Mouse (Mus musculus) midbrain, embryonic 16.5 days (tissue): ENCODE measurements around the gene Elovl5. TPM values are rescaled to one million over a fixed set of nuclear protein-coding genes. Genes with fewer than 3 reads are reported as not detected.
A peak's percentile ranks its signal among the peaks of the same experiment; 100 is the strongest.

Source experiments
- ATAC-seq: fragments of 200-750 bp; cut with Nextera tagmentation; 2 replicates; pipeline ENCODE4 v1.8.0; 2017; ENCODE audit warnings: moderate TSS enrichment
- H3K27ac ChIP-seq: fragments of 300-500 bp; sonication (generic); 2 replicates; pipeline ENCODE4 v1.5.1; 2014; ENCODE audit warnings: mild to moderate bottlenecking, low read length, mixed read lengths
- H3K27me3 ChIP-seq: fragments of 300-500 bp; sonication (generic); 2 replicates; pipeline ENCODE4 v1.6.1; 2014; ENCODE audit warnings: low read depth, low read length, mixed read lengths; ENCODE audit not compliant: control insufficient read depth, insufficient read depth
- H3K36me3 ChIP-seq: fragments of 300-500 bp; sonication (generic); 2 replicates; pipeline ENCODE4 v1.6.1; 2014; ENCODE audit warnings: mild to moderate bottlenecking, low read length, moderate library complexity, mixed read lengths; ENCODE audit not compliant: control insufficient read depth, insufficient read depth
- H3K4me1 ChIP-seq: fragments of 300-500 bp; sonication (generic); 2 replicates; pipeline ENCODE4 v1.6.1; 2014; ENCODE audit warnings: mild to moderate bottlenecking, low read length, mixed read lengths; ENCODE audit not compliant: control insufficient read depth, insufficient read depth
- H3K4me2 ChIP-seq: fragments of 300-500 bp; sonication (generic); 2 replicates; pipeline ENCODE4 v1.6.1; 2014; ENCODE audit warnings: mild to moderate bottlenecking, low read length, mixed read lengths
- H3K4me3 ChIP-seq: fragments of 300-500 bp; sonication (generic); 2 replicates; pipeline ENCODE4 v1.5.1; 2014; ENCODE audit warnings: low read depth, mild to moderate bottlenecking, low read length, moderate library complexity, mixed read lengths
- H3K9ac ChIP-seq: fragments of 300-500 bp; sonication (generic); 2 replicates; pipeline ENCODE4 v1.6.1; 2014; ENCODE audit warnings: low read depth, low read length, mixed read lengths
- H3K9me3 ChIP-seq: fragments of 300-500 bp; sonication (generic); replicated peaks from 2 replicates; pipeline ENCODE4 v1.6.1; 2014; ENCODE audit warnings: mild to moderate bottlenecking, low read length, mixed read lengths; ENCODE audit not compliant: control insufficient read depth, poor library complexity, severe bottlenecking
- WGBS: fragments of 180-500 bp; shearing (Covaris S2); extraction: QIAGEN DNeasy Blood & Tissue Kit; methylation state at CpG from one replicate; pipeline ENCODE4 v1.1.7; 2014; 5-methylcytosine and 5-hydroxymethylcytosine counted together
- polyA plus RNA-seq: library from polyadenylated mRNA; unstranded; fragments of >200 nt; fragmentation: Nextera tagmentation; extraction: Ambion mirVana; gene quantifications from 2 replicates; pipeline ENCODE4 v1.2.1, GENCODE M21; 2015

The Elovl5 gene
- 66.4 and 67.4 TPM in 2 replicates for polyA plus RNA-seq

- peak; percentile 96 for ATAC-seq
- H3K36me3 ChIP-seq, result no peaks in the 10 kb centered on the region
- H3K9me3 ChIP-seq, result no peaks in the 10 kb centered on the region
- H3K4me2 ChIP-seq, result peak within 1 kb of the TSS; percentile 97
- peak within 1 kb of the TSS; percentile 96 for H3K4me3 ChIP-seq
- H3K27me3 ChIP-seq, result no peaks in the 10 kb centered on the region
- WGBS, result under 1% methylated on average over 42 of the region's 42 CpGs
- peak within 1 kb of the TSS; percentile 90 for H3K9ac ChIP-seq
- H3K27ac ChIP-seq, result peak within 1 kb of the TSS; percentile 95
- H3K4me1 ChIP-seq, result peaks cover 17% of the 10 kb centered on the region
Measured at GRCm38 (mm10) chr9:77917074-77917621, at the start of gene Elovl5. TSS of gene Elovl5 (plus strand) at chr9:77917364.

GRCm38 (mm10) chr9:77891501-77891900 is 25.7 kb upstream of the Elovl5 start:
- Histone ChIP-seq H3K36me3 (no peaks in the 10 kb centered on the region), H3K27ac (no peak overlapping the region), H3K4me3 (no peak overlapping the region), H3K4me2 (no peak overlapping the region), H3K4me1 (no peaks in the 10 kb centered on the region), H3K9ac (no peak overlapping the region), H3K27me3 (no peaks in the 10 kb centered on the region), H3K9me3 (no peaks in the 10 kb centered on the region)
- no peak for ATAC-seq
- 81% methylated on average over 4 of the region's 4 CpGs for WGBS

- 79% methylated on average over 7 of the region's 7 CpGs for WGBS
Measured at GRCm38 (mm10) chr9:77898551-77898950, 18.6 kb upstream of the Elovl5 start.

GRCm38 (mm10) chr9:77904133-77904532 is 13.0 kb upstream of the Elovl5 start:
- no peaks in the 10 kb centered on the region for H3K9me3 ChIP-seq
- H3K4me2 ChIP-seq, result no peak overlapping the region
- H3K36me3 ChIP-seq, result no peaks in the 10 kb centered on the region
- no peak for ATAC-seq
- H3K27ac ChIP-seq, result no peak overlapping the region
- H3K4me1 ChIP-seq, result no peaks in the 10 kb centered on the region; the same call in 1 of the 2 replicates
- no peaks in the 10 kb centered on the region for H3K27me3 ChIP-seq
- WGBS, result 91% methylated on average over 2 of the region's 2 CpGs
- no peak overlapping the region for H3K9ac ChIP-seq
- no peak overlapping the region for H3K4me3 ChIP-seq

More at GRCm38 (mm10) chr9:77898551-77898950, 18.6 kb upstream of the Elovl5 start:
- H3K36me3 ChIP-seq, result no peaks in the 10 kb centered on the region
- no peak overlapping the region for H3K9ac ChIP-seq
- H3K4me1 ChIP-seq, result no peaks in the 10 kb centered on the region
- H3K27me3 ChIP-seq, result no peaks in the 10 kb centered on the region
- ATAC-seq, result no peak
- no peaks in the 10 kb centered on the region for H3K9me3 ChIP-seq
- no peak overlapping the region for H3K4me3 ChIP-seq
- no peak overlapping the region for H3K4me2 ChIP-seq
- no peak overlapping the region for H3K27ac ChIP-seq

GRCm38 (mm10) chr9:77909572-77910269 is 7.4 kb upstream of the Elovl5 start:
- Histone ChIP-seq H3K9me3 (no peaks in the 10 kb centered on the region), H3K4me3 (peak overlapping the region; percentile 77), H3K27ac (peak overlapping the region; percentile 94), H3K27me3 (no peaks in the 10 kb centered on the region), H3K4me2 (peak overlapping the region; percentile 58), H3K4me1 (peaks cover 12% of the 10 kb centered on the region), H3K36me3 (no peaks in the 10 kb centered on the region), H3K9ac (peak overlapping the region; percentile 98)
- WGBS, result 12% methylated on average over 10 of the region's 10 CpGs
- peak; percentile 37 for ATAC-seq

GRCm38 (mm10) chr9:77910270-77911240 is 6.6 kb upstream of the Elovl5 start:
- Histone ChIP-seq H3K4me2 (peak overlapping the region; percentile 58), H3K27ac (peak overlapping the region; percentile 94), H3K27me3 (no peaks in the 10 kb centered on the region), H3K4me3 (peak overlapping the region; percentile 77), H3K9ac (peak overlapping the region; percentile 98), H3K9me3 (no peaks in the 10 kb centered on the region), H3K36me3 (no peaks in the 10 kb centered on the region), H3K4me1 (peaks cover 12% of the 10 kb centered on the region)
- WGBS, result under 1% methylated on average over 65 of the region's 68 CpGs
- ATAC-seq, result peak; percentile 97

- 0 out of 2 replicates have a peak overlapping the region, but pooled peaks have one; percentile 98 for H3K9ac ChIP-seq
Measured at GRCm38 (mm10) chr9:77911508-77912229, 5.5 kb upstream of the Elovl5 start.

GRCm38 (mm10) chr9:77912246-77912645 is 4.9 kb upstream of the Elovl5 start:
- Histone ChIP-seq H3K9ac (no peak overlapping the region), H3K9me3 (no peaks in the 10 kb centered on the region), H3K27me3 (no peaks in the 10 kb centered on the region), H3K4me3 (no peak overlapping the region), H3K4me1 (peaks cover 12% of the 10 kb centered on the region), H3K27ac (no peak overlapping the region), H3K4me2 (no peak overlapping the region), H3K36me3 (no peaks in the 10 kb centered on the region)
- no peak for ATAC-seq
- WGBS, result 86% methylated on average over 6 of the region's 6 CpGs

More at GRCm38 (mm10) chr9:77911508-77912229, 5.5 kb upstream of the Elovl5 start:
- peak overlapping the region; percentile 58 for H3K4me2 ChIP-seq
- no peak for ATAC-seq
- peaks cover 12% of the 10 kb centered on the region for H3K4me1 ChIP-seq
- H3K27me3 ChIP-seq, result no peaks in the 10 kb centered on the region
- WGBS, result 52% methylated on average over 7 of the region's 7 CpGs
- H3K9me3 ChIP-seq, result no peaks in the 10 kb centered on the region
- H3K36me3 ChIP-seq, result no peaks in the 10 kb centered on the region
- peak overlapping the region; percentile 77 for H3K4me3 ChIP-seq
- no peak overlapping the region; the same call in 1 of the 2 replicates for H3K27ac ChIP-seq
